Mouse (Mus musculus): ENCODE measurements around the gene Mapk13. TPM values are rescaled to one million over a fixed set of nuclear protein-coding genes. Genes with fewer than 3 reads are reported as not detected.

Gene Mapk13
- polyA plus RNA-seq, 1 experiment from 2014 or later: 3.3 TPM

GRCm38 (mm10) chr17:28801474-28802005, 32.4 kb downstream of the Mapk13 start:
- peak overlapping the region; percentile 72 for H3K4me2 ChIP-seq (replicated peaks; ENCODE audit: low read depth, low read length)
- no peaks in the 10 kb centered on the region for H3K27me3 ChIP-seq (ENCODE audit: control insufficient read depth, insufficient read depth, low read length)
- 0 out of 2 replicates have a peak, but pooled peaks cover 3% of the 10 kb centered on the region for H3K4me1 ChIP-seq (replicated peaks; ENCODE audit: control insufficient read depth, insufficient read depth, low read length)
- ATAC-seq (ENCODE audit: low FRiP score) (peak; percentile 98), DNase-seq (ENCODE audit: low spot score) (peak; percentile 100)
- H3K4me3 ChIP-seq (ENCODE audit: low read depth, low read length): peak overlapping the region; percentile 73
- peaks cover 5% of the 10 kb centered on the region; the same call in 1 of the 2 replicates for H3K36me3 ChIP-seq (ENCODE audit: control insufficient read depth, insufficient read depth, low read length)
- peak overlapping the region; percentile 98 for H3K27ac ChIP-seq (ENCODE audit: low read depth, low read length)
- peak overlapping the region; percentile 99 for H3K9ac ChIP-seq (ENCODE audit: low read depth, low read length)
- no peaks in the 10 kb centered on the region for H3K9me3 ChIP-seq (ENCODE audit: control insufficient read depth, low read length)
- WGBS: under 1% methylated on average over 38 of the region's 42 CpGs

- 2% methylated on average over 18 of the region's 18 CpGs for WGBS
- Histone ChIP-seq H3K4me3 (ENCODE audit: low read depth, low read length) (peak overlapping the region; percentile 73), H3K4me2 (replicated peaks; ENCODE audit: low read depth, low read length) (peak overlapping the region; percentile 72), H3K27me3 (ENCODE audit: control insufficient read depth, insufficient read depth, low read length) (no peaks in the 10 kb centered on the region), H3K9me3 (ENCODE audit: control insufficient read depth, low read length) (no peaks in the 10 kb centered on the region), H3K4me1 (replicated peaks; ENCODE audit: control insufficient read depth, insufficient read depth, low read length) (0 out of 2 replicates have a peak, but pooled peaks cover 3% of the 10 kb centered on the region), H3K27ac (ENCODE audit: low read depth, low read length) (0 out of 2 replicates have a peak overlapping the region, but pooled peaks have one; percentile 98), H3K9ac (ENCODE audit: low read depth, low read length) (peak overlapping the region; percentile 49), H3K36me3 (ENCODE audit: control insufficient read depth, insufficient read depth, low read length) (peaks cover 7% of the 10 kb centered on the region; the same call in 1 of the 2 replicates)
- ATAC-seq (ENCODE audit: low FRiP score) (peak; percentile 36), DNase-seq (ENCODE audit: low spot score) (no peak)
These were observed 32.9 kb downstream of the Mapk13 start for GRCm38 (mm10) chr17:28802006-28802481.

- H3K9ac ChIP-seq (ENCODE audit: low read depth, low read length): no peak overlapping the region
- 0 out of 2 replicates have a peak, but pooled peaks cover 3% of the 10 kb centered on the region for H3K4me1 ChIP-seq (replicated peaks; ENCODE audit: control insufficient read depth, insufficient read depth, low read length)
- 94% methylated on average over 1 of the region's 1 CpGs for WGBS
- H3K27ac ChIP-seq (ENCODE audit: low read depth, low read length): no peak overlapping the region
- peaks cover 7% of the 10 kb centered on the region; the same call in 1 of the 2 replicates for H3K36me3 ChIP-seq (ENCODE audit: control insufficient read depth, insufficient read depth, low read length)
- no peaks in the 10 kb centered on the region for H3K27me3 ChIP-seq (ENCODE audit: control insufficient read depth, insufficient read depth, low read length)
- H3K9me3 ChIP-seq (ENCODE audit: control insufficient read depth, low read length): no peaks in the 10 kb centered on the region
- no peak for ATAC-seq (ENCODE audit: low FRiP score)
- DNase-seq (ENCODE audit: low spot score): no peak
- H3K4me3 ChIP-seq (ENCODE audit: low read depth, low read length): no peak overlapping the region
- no peak overlapping the region for H3K4me2 ChIP-seq (replicated peaks; ENCODE audit: low read depth, low read length)
These were observed 34.2 kb downstream of the Mapk13 start for GRCm38 (mm10) chr17:28803316-28803715.

- Histone ChIP-seq H3K4me3 (ENCODE audit: low read depth, low read length) (no peak overlapping the region), H3K4me1 (replicated peaks; ENCODE audit: control insufficient read depth, insufficient read depth, low read length) (no peaks in the 10 kb centered on the region), H3K27me3 (ENCODE audit: control insufficient read depth, insufficient read depth, low read length) (no peaks in the 10 kb centered on the region), H3K9me3 (ENCODE audit: control insufficient read depth, low read length) (no peaks in the 10 kb centered on the region), H3K4me2 (replicated peaks; ENCODE audit: low read depth, low read length) (no peak overlapping the region), H3K36me3 (ENCODE audit: control insufficient read depth, insufficient read depth, low read length) (peaks cover 10% of the 10 kb centered on the region; the same call in 1 of the 2 replicates), H3K27ac (ENCODE audit: low read depth, low read length) (no peak overlapping the region), H3K9ac (ENCODE audit: low read depth, low read length) (no peak overlapping the region)
- DNase-seq (ENCODE audit: low spot score) (no peak), ATAC-seq (ENCODE audit: low FRiP score) (no peak)
- 94% methylated on average over 6 of the region's 6 CpGs for WGBS
These were observed 35.9 kb downstream of the Mapk13 start for GRCm38 (mm10) chr17:28804973-28805372.

GRCm38 (mm10) chr17:28806770-28807169, 37.7 kb downstream of the Mapk13 start:
- no peaks in the 10 kb centered on the region for H3K27me3 ChIP-seq (ENCODE audit: control insufficient read depth, insufficient read depth, low read length)
- no peak for ATAC-seq (ENCODE audit: low FRiP score)
- no peaks in the 10 kb centered on the region for H3K4me1 ChIP-seq (replicated peaks; ENCODE audit: control insufficient read depth, insufficient read depth, low read length)
- no peak overlapping the region for H3K9ac ChIP-seq (ENCODE audit: low read depth, low read length)
- H3K4me3 ChIP-seq (ENCODE audit: low read depth, low read length): no peak overlapping the region
- no peaks in the 10 kb centered on the region for H3K9me3 ChIP-seq (ENCODE audit: control insufficient read depth, low read length)
- peaks cover 13% of the 10 kb centered on the region; the same call in 1 of the 2 replicates for H3K36me3 ChIP-seq (ENCODE audit: control insufficient read depth, insufficient read depth, low read length)
- no peak for DNase-seq (ENCODE audit: low spot score)
- H3K4me2 ChIP-seq (replicated peaks; ENCODE audit: low read depth, low read length): no peak overlapping the region
- WGBS: 96% methylated on average over 19 of the region's 19 CpGs
- H3K27ac ChIP-seq (ENCODE audit: low read depth, low read length): no peak overlapping the region

GRCm38 (mm10) chr17:28808714-28809113, 39.6 kb downstream of the Mapk13 start:
- no peaks in the 10 kb centered on the region for H3K9me3 ChIP-seq (ENCODE audit: control insufficient read depth, low read length)
- no peak overlapping the region for H3K4me2 ChIP-seq (replicated peaks; ENCODE audit: low read depth, low read length)
- WGBS: 95% methylated on average over 8 of the region's 8 CpGs
- no peak overlapping the region for H3K27ac ChIP-seq (ENCODE audit: low read depth, low read length)
- H3K36me3 ChIP-seq (ENCODE audit: control insufficient read depth, insufficient read depth, low read length): peaks cover 17% of the 10 kb centered on the region; the same call in 1 of the 2 replicates
- H3K4me3 ChIP-seq (ENCODE audit: low read depth, low read length): no peak overlapping the region
- H3K4me1 ChIP-seq (replicated peaks; ENCODE audit: control insufficient read depth, insufficient read depth, low read length): no peaks in the 10 kb centered on the region
- no peak overlapping the region for H3K9ac ChIP-seq (ENCODE audit: low read depth, low read length)
- ATAC-seq (ENCODE audit: low FRiP score): no peak
- DNase-seq (ENCODE audit: low spot score): no peak
- H3K27me3 ChIP-seq (ENCODE audit: control insufficient read depth, insufficient read depth, low read length): no peaks in the 10 kb centered on the region

GRCm38 (mm10) chr17:28809175-28809831, 40.2 kb downstream of the Mapk13 start:
- Histone ChIP-seq H3K9ac (ENCODE audit: low read depth, low read length) (no peak overlapping the region), H3K27me3 (ENCODE audit: control insufficient read depth, insufficient read depth, low read length) (no peaks in the 10 kb centered on the region), H3K36me3 (ENCODE audit: control insufficient read depth, insufficient read depth, low read length) (peaks cover 19% of the 10 kb centered on the region; the same call in 1 of the 2 replicates), H3K27ac (ENCODE audit: low read depth, low read length) (no peak overlapping the region), H3K4me2 (replicated peaks; ENCODE audit: low read depth, low read length) (no peak overlapping the region), H3K4me1 (replicated peaks; ENCODE audit: control insufficient read depth, insufficient read depth, low read length) (no peaks in the 10 kb centered on the region), H3K9me3 (ENCODE audit: control insufficient read depth, low read length) (no peaks in the 10 kb centered on the region), H3K4me3 (ENCODE audit: low read depth, low read length) (no peak overlapping the region)
- ATAC-seq (ENCODE audit: low FRiP score): no peak
- DNase-seq (ENCODE audit: low spot score): no peak
- 94% methylated on average over 10 of the region's 10 CpGs for WGBS

- Histone ChIP-seq H3K4me2 (replicated peaks; ENCODE audit: low read depth, low read length) (no peak overlapping the region), H3K36me3 (ENCODE audit: control insufficient read depth, insufficient read depth, low read length) (peaks cover 16% of the 10 kb centered on the region; the same call in 1 of the 2 replicates), H3K9me3 (ENCODE audit: control insufficient read depth, low read length) (no peaks in the 10 kb centered on the region), H3K4me1 (replicated peaks; ENCODE audit: control insufficient read depth, insufficient read depth, low read length) (no peaks in the 10 kb centered on the region), H3K9ac (ENCODE audit: low read depth, low read length) (no peak overlapping the region), H3K27ac (ENCODE audit: low read depth, low read length) (no peak overlapping the region), H3K4me3 (ENCODE audit: low read depth, low read length) (no peak overlapping the region), H3K27me3 (ENCODE audit: control insufficient read depth, insufficient read depth, low read length) (no peaks in the 10 kb centered on the region)
- DNase-seq (ENCODE audit: low spot score): no peak
- ATAC-seq (ENCODE audit: low FRiP score): no peak
- 96% methylated on average over 10 of the region's 10 CpGs for WGBS
These were observed 43.2 kb downstream of the Mapk13 start for GRCm38 (mm10) chr17:28812345-28812744.
